Comparison of ENCODE assay signal across 24 mouse cellular contexts in the genomic region with DNA sequence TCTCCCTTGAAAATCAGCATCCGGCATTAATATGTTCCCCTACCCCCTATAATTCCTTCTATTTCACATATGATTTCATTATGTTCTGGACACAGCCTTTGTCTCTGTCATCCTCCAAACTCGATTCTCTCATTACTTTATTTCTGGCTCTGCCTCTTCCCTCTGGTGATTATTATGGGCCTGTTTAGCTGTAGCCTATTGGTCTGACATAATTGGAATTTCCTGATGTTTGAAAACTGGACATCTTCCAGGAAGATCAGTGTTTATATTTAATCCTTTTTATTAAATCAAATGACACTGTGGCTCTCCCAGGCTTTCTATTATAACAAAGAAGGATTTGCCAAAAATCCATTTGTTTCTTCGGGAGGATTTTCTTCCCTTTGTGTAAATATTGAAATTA.
A peak's percentile ranks its signal among the peaks of the same experiment; 100 is the strongest.
DNase-seq lines count a peak whose midpoint lies in the region; ATAC-seq and TF ChIP-seq lines count a peak whose summit lies in the region.
"Had no signal": no experiment of that assay in that cellular context is flagged by ENCODE, and none has a peak within 500 bp of the region (broad histone marks: within the 10 kb centered on the region; RNA-seq: fewer than 3 reads in every experiment).

No protein-coding gene starts in this region.

- WGBS in embryonic facial prominence, embryonic 14.5 days: 49% methylated on average over 3 of the region's 3 CpGs
- WGBS in embryonic facial prominence, embryonic 10.5 days: 81% methylated on average over 3 of the region's 3 CpGs
- WGBS in kidney, postnatal 0 days: 70% methylated on average over 3 of the region's 3 CpGs
- 36% methylated on average over 3 of the region's 3 CpGs for WGBS in lung, embryonic 14.5 days
- WGBS in stomach, embryonic 14.5 days: 45% methylated on average over 3 of the region's 3 CpGs
- WGBS in stomach, postnatal 0 days: 39% methylated on average over 3 of the region's 3 CpGs

- peak; percentile 77 for DNase-seq in embryonic facial prominence, embryonic 14.5 days (ENCODE audit: low spot score)
- no peak for DNase-seq in embryonic facial prominence, embryonic 10.5 days (ENCODE audit: low spot score)
- peak; percentile 44 for DNase-seq in kidney, postnatal 0 days (ENCODE audit: low spot score)
- no peak for DNase-seq in kidney, adult 11 months
- DNase-seq in lung, embryonic 14.5 days: peak; percentile 79
- no peak for DNase-seq in lung, postnatal 36 days
- no peak for DNase-seq in stomach, postnatal 0 days (ENCODE audit: low spot score)
- DNase-seq: adrenal gland, postnatal 10 days; adrenal gland, postnatal 36 days; cerebellum, adult 11-12 months; cerebellum, adult 8-10 months; cerebellum, postnatal 10 days; cerebellum, postnatal 36 days; embryo, embryonic 11 days; gastrocnemius, adult 2 months; gastrocnemius, postnatal 14 days; heart, adult 11 months had no signal

- H3K9me3 ChIP-seq in embryonic facial prominence, embryonic 14.5 days (ENCODE audit: control insufficient read depth, low read length): no peaks in the 10 kb centered on the region
- no peaks in the 10 kb centered on the region for H3K9me3 ChIP-seq in embryonic facial prominence, embryonic 10.5 days
- no peaks in the 10 kb centered on the region for H3K9me3 ChIP-seq in kidney, postnatal 0 days (replicated peaks; ENCODE audit: low read length)
- no peaks in the 10 kb centered on the region for H3K9me3 ChIP-seq in lung, embryonic 14.5 days (ENCODE audit: low read depth, low read length)
- no peaks in the 10 kb centered on the region for H3K9me3 ChIP-seq in stomach, embryonic 14.5 days (ENCODE audit: control insufficient read depth, low read depth, low read length)
- H3K9me3 ChIP-seq in stomach, postnatal 0 days (ENCODE audit: control insufficient read depth, low read length): no peaks in the 10 kb centered on the region
- H3K9me3 ChIP-seq: embryonic facial prominence, embryonic 15.5 days; hindbrain, embryonic 12.5 days; hindbrain, embryonic 15.5 days had no signal

- no peak overlapping the region for H3K4me3 ChIP-seq in embryonic facial prominence, embryonic 14.5 days (ENCODE audit: low read depth, low read length)
- H3K4me3 ChIP-seq in embryonic facial prominence, embryonic 10.5 days: no peak overlapping the region
- no peak overlapping the region for H3K4me3 ChIP-seq in kidney, postnatal 0 days (replicated peaks; ENCODE audit: low read depth, low read length)
- H3K4me3 ChIP-seq in lung, embryonic 14.5 days (ENCODE audit: low read depth, low read length): no peak overlapping the region
- H3K4me3 ChIP-seq in stomach, embryonic 14.5 days (ENCODE audit: low read depth, low read length): no peak overlapping the region
- no peak overlapping the region for H3K4me3 ChIP-seq in stomach, postnatal 0 days (ENCODE audit: low read depth, low read length)
- H3K4me3 ChIP-seq: embryonic facial prominence, embryonic 15.5 days; gastrocnemius, adult 2 months; hindbrain, embryonic 12.5 days; hindbrain, embryonic 15.5 days had no signal

- H3K4me2 ChIP-seq in embryonic facial prominence, embryonic 14.5 days (ENCODE audit: low read depth, low read length): no peak overlapping the region
- H3K4me2 ChIP-seq in kidney, postnatal 0 days (ENCODE audit: low read length): no peak overlapping the region
- H3K4me2 ChIP-seq in lung, embryonic 14.5 days: no peak overlapping the region
- no peak overlapping the region for H3K4me2 ChIP-seq in stomach, embryonic 14.5 days (replicated peaks; ENCODE audit: low read depth, low read length)
- H3K4me2 ChIP-seq in stomach, postnatal 0 days (replicated peaks; ENCODE audit: low read depth): no peak overlapping the region
- H3K4me2 ChIP-seq: embryonic facial prominence, embryonic 15.5 days; heart, embryonic 11.5 days; hindbrain, embryonic 12.5 days; hindbrain, embryonic 15.5 days had no signal

- no peak for ATAC-seq in embryonic facial prominence, embryonic 14.5 days (ENCODE audit: low read depth)
- no peak for ATAC-seq in kidney, postnatal 0 days (replicated peaks; ENCODE audit: low FRiP score, low read depth)
- peak; percentile 74 for ATAC-seq in lung, embryonic 14.5 days (ENCODE audit: insufficient read depth)
- peak; percentile 42; the same call in 1 of the 2 replicates for ATAC-seq in stomach, embryonic 14.5 days (ENCODE audit: insufficient number of reproducible peaks, insufficient read depth, low FRiP score, low read depth)
- no peak for ATAC-seq in stomach, postnatal 0 days (ENCODE audit: low FRiP score, low TSS enrichment)
- ATAC-seq: forebrain, embryonic 16.5 days; Patski had no signal

- no peaks in the 10 kb centered on the region for H3K36me3 ChIP-seq in embryonic facial prominence, embryonic 14.5 days (ENCODE audit: control insufficient read depth, insufficient read depth, low read length)
- H3K36me3 ChIP-seq in embryonic facial prominence, embryonic 10.5 days (replicated peaks): no peaks in the 10 kb centered on the region
- H3K36me3 ChIP-seq in kidney, postnatal 0 days (ENCODE audit: insufficient read depth, low read length): no peaks in the 10 kb centered on the region
- H3K36me3 ChIP-seq in lung, embryonic 14.5 days (ENCODE audit: insufficient read depth): no peaks in the 10 kb centered on the region
- H3K36me3 ChIP-seq in stomach, embryonic 14.5 days (ENCODE audit: control insufficient read depth, insufficient read depth, low read length): no peaks in the 10 kb centered on the region
- H3K36me3 ChIP-seq in stomach, postnatal 0 days (ENCODE audit: control insufficient read depth, insufficient read depth, low read length): no peaks in the 10 kb centered on the region
- H3K36me3 ChIP-seq: embryonic facial prominence, embryonic 15.5 days; hindbrain, embryonic 12.5 days; hindbrain, embryonic 15.5 days had no signal

- no peaks in the 10 kb centered on the region for H3K4me1 ChIP-seq in embryonic facial prominence, embryonic 14.5 days (ENCODE audit: control insufficient read depth, insufficient read depth, low read length)
- H3K4me1 ChIP-seq in embryonic facial prominence, embryonic 10.5 days: no peaks in the 10 kb centered on the region
- H3K4me1 ChIP-seq in kidney, postnatal 0 days (replicated peaks; ENCODE audit: insufficient read depth, low read length): no peaks in the 10 kb centered on the region
- H3K4me1 ChIP-seq in lung, embryonic 14.5 days (ENCODE audit: insufficient read depth): no peaks in the 10 kb centered on the region
- no peaks in the 10 kb centered on the region for H3K4me1 ChIP-seq in stomach, embryonic 14.5 days (ENCODE audit: control insufficient read depth, insufficient read depth, low read length)
- H3K4me1 ChIP-seq in stomach, postnatal 0 days (replicated peaks; ENCODE audit: control insufficient read depth, insufficient read depth): no peaks in the 10 kb centered on the region
- H3K4me1 ChIP-seq: embryonic facial prominence, embryonic 15.5 days; hindbrain, embryonic 12.5 days; hindbrain, embryonic 15.5 days had no signal

- H3K27me3 ChIP-seq in embryonic facial prominence, embryonic 14.5 days (replicated peaks; ENCODE audit: control insufficient read depth, insufficient read depth, low read length): no peaks in the 10 kb centered on the region
- no peaks in the 10 kb centered on the region for H3K27me3 ChIP-seq in embryonic facial prominence, embryonic 10.5 days (replicated peaks; ENCODE audit: low read depth, poor library complexity, severe bottlenecking)
- H3K27me3 ChIP-seq in kidney, postnatal 0 days (ENCODE audit: insufficient read depth, low read length): no peaks in the 10 kb centered on the region
- no peaks in the 10 kb centered on the region for H3K27me3 ChIP-seq in lung, embryonic 14.5 days (ENCODE audit: insufficient read depth, low read length)
- no peaks in the 10 kb centered on the region for H3K27me3 ChIP-seq in stomach, embryonic 14.5 days (ENCODE audit: control insufficient read depth, insufficient read depth, low read length)
- H3K27me3 ChIP-seq in stomach, postnatal 0 days (ENCODE audit: control insufficient read depth, insufficient read depth, low read length): no peaks in the 10 kb centered on the region
- H3K27me3 ChIP-seq: embryonic facial prominence, embryonic 15.5 days; hindbrain, embryonic 12.5 days; hindbrain, embryonic 15.5 days; Patski had no signal

- H3K27ac ChIP-seq in embryonic facial prominence, embryonic 14.5 days (replicated peaks; ENCODE audit: low read depth, low read length): no peak overlapping the region
- no peak overlapping the region for H3K27ac ChIP-seq in embryonic facial prominence, embryonic 10.5 days (replicated peaks)
- H3K27ac ChIP-seq in kidney, postnatal 0 days: no peak overlapping the region
- no peak overlapping the region for H3K27ac ChIP-seq in lung, embryonic 14.5 days (ENCODE audit: low read depth)
- H3K27ac ChIP-seq in stomach, embryonic 14.5 days (ENCODE audit: low read length): no peak overlapping the region
- H3K27ac ChIP-seq in stomach, postnatal 0 days (replicated peaks): no peak overlapping the region
- H3K27ac ChIP-seq: embryonic facial prominence, embryonic 15.5 days; gastrocnemius, adult 2 months; hindbrain, embryonic 12.5 days; hindbrain, embryonic 15.5 days had no signal

- no peak overlapping the region for H3K9ac ChIP-seq in embryonic facial prominence, embryonic 14.5 days (ENCODE audit: low read depth, low read length)
- H3K9ac ChIP-seq in kidney, postnatal 0 days (ENCODE audit: low read depth, low read length): no peak overlapping the region
- no peak overlapping the region for H3K9ac ChIP-seq in lung, embryonic 14.5 days
- no peak overlapping the region for H3K9ac ChIP-seq in stomach, embryonic 14.5 days (replicated peaks; ENCODE audit: low read depth, low read length)
- H3K9ac ChIP-seq in stomach, postnatal 0 days (ENCODE audit: low read length): no peak overlapping the region
- H3K9ac ChIP-seq: embryonic facial prominence, embryonic 15.5 days; hindbrain, embryonic 12.5 days; hindbrain, embryonic 15.5 days had no signal

- no peak for TF ChIP-seq CTCF in kidney, postnatal 0 days (IDR thresholded peaks at IDR 0.05; ENCODE audit: low read depth)
- no peak for TF ChIP-seq CTCF in lung, embryonic 14.5 days (IDR thresholded peaks at IDR 0.05; ENCODE audit: low read depth)
- no peak for TF ChIP-seq CTCF in stomach, postnatal 0 days (IDR thresholded peaks at IDR 0.05; ENCODE audit: low read depth)

- no peak for TF ChIP-seq EP300 in stomach, postnatal 0 days (optimal IDR thresholded peaks at IDR 0.05)

Comparison
In these comparisons a context has a peak if more than half of its experiments do, and no peak if none do; other contexts are left out.
1. ATAC-seq: peak in lung, embryonic 14.5 days (single experiment) and stomach, embryonic 14.5 days (single experiment); none in embryonic facial prominence, embryonic 14.5 days (single experiment), kidney, postnatal 0 days (single experiment) and stomach, postnatal 0 days (single experiment).
2. DNase-seq: peak in embryonic facial prominence, embryonic 14.5 days (single experiment), kidney, postnatal 0 days (single experiment) and lung, embryonic 14.5 days (single experiment); none in embryonic facial prominence, embryonic 10.5 days (single experiment), kidney, adult 11 months (single experiment), lung, postnatal 36 days (single experiment) and stomach, postnatal 0 days (single experiment).